7 mouse cellular contexts compared by ENCODE assay signal in the genomic region with DNA sequence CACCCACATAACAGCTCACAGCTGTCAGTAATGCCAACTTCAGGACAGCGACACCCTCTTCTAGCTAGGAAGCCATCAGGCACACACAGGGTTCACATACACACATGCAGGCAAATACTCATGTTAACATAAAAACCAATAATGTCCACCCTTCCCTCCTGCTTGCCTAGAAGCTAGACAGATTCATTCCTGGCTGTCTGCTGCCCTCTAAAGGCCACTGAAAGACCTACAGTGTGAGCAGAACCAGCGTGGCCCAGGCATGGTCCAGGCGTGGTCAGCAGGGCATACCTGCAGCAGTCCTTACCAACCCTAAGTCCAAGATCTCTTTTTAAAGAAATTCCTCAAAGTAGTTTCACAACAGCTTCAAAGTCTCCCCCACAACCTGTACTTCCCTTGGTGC. TPM values are rescaled to one million over a fixed set of nuclear protein-coding genes. Genes with fewer than 3 reads are reported as not detected.
DNase-seq lines count a peak whose midpoint lies in the region; ATAC-seq lines count a peak whose summit lies in the region.

No protein-coding gene starts in this region.

- H3K36me3 ChIP-seq in hindbrain, embryonic 16.5 days (ENCODE audit: control insufficient read depth, insufficient read depth, low read length), result peaks cover 15% of the 10 kb centered on the region
- H3K36me3 ChIP-seq in limb, embryonic 10.5 days, result peaks cover 90% of the 10 kb centered on the region

- H3K4me3 ChIP-seq in hindbrain, embryonic 16.5 days (ENCODE audit: low read length), result no peak overlapping the region
- H3K4me3 ChIP-seq in limb, embryonic 10.5 days, result no peak overlapping the region

- no peaks in the 10 kb centered on the region for H3K9me3 ChIP-seq in hindbrain, embryonic 16.5 days (ENCODE audit: control insufficient read depth, low read length)
- H3K9me3 ChIP-seq in limb, embryonic 10.5 days (replicated peaks), result no peaks in the 10 kb centered on the region

- peak; percentile 22 for DNase-seq in thymus, postnatal 25 days
- no peak for DNase-seq in thymus, postnatal 0 days (ENCODE audit: low spot score)
- peak; percentile 57 for DNase-seq in adrenal gland, postnatal 14 days
- peak; percentile 48 for DNase-seq in embryo, embryonic 9.5 days (ENCODE audit: extremely low spot score)
- peak; percentile 54 for DNase-seq in limb, embryonic 10.5 days (ENCODE audit: low spot score)
- DNase-seq in naive thymus-derived CD4-positive, alpha-beta T cell, adult 2 months (ENCODE audit: low read depth), result peak; percentile 29

- 37% methylated on average over 3 of the region's 3 CpGs for WGBS in hindbrain, embryonic 16.5 days
- WGBS in limb, embryonic 10.5 days, result 47% methylated on average over 3 of the region's 3 CpGs

- peaks cover 7% of the 10 kb centered on the region for H3K4me1 ChIP-seq in hindbrain, embryonic 16.5 days (ENCODE audit: control insufficient read depth, insufficient read depth, low read depth, low read length)
- H3K4me1 ChIP-seq in limb, embryonic 10.5 days, result peaks cover 5% of the 10 kb centered on the region; the same call in 1 of the 2 replicates

- peak; percentile 87 for ATAC-seq in hindbrain, embryonic 16.5 days

- H3K9ac ChIP-seq in hindbrain, embryonic 16.5 days (ENCODE audit: low read depth, low read length), result no peak overlapping the region

- no peaks in the 10 kb centered on the region for H3K27me3 ChIP-seq in hindbrain, embryonic 16.5 days (replicated peaks; ENCODE audit: control insufficient read depth, insufficient read depth, low read length)
- no peaks in the 10 kb centered on the region for H3K27me3 ChIP-seq in limb, embryonic 10.5 days (ENCODE audit: low read depth, poor library complexity, severe bottlenecking)

- no peak overlapping the region for H3K27ac ChIP-seq in hindbrain, embryonic 16.5 days (ENCODE audit: low read depth, low read length)
- H3K27ac ChIP-seq in limb, embryonic 10.5 days, result no peak overlapping the region

- no peak overlapping the region for H3K4me2 ChIP-seq in hindbrain, embryonic 16.5 days (ENCODE audit: low read length)

RNA-seq across cellular contexts. Expression of gene Tubgcp3, which starts 43.0 kb away (rescaled TPM):
- polyA plus RNA-seq in thymus, postnatal 0 days (2015; fragmentation: Nextera tagmentation; extraction: Ambion mirVana), result 36.3 and 36.6 TPM in 2 replicates
- total RNA-seq in adrenal gland, postnatal 14 days (2021), result 31.8 and 38.9 TPM in 2 replicates
- polyA plus RNA-seq in hindbrain, embryonic 16.5 days (2015; fragmentation: Nextera tagmentation; extraction: Ambion mirVana), result 37.2 and 41.7 TPM in 2 replicates
- polyA plus RNA-seq in limb, embryonic 10.5 days (2016; fragmentation: Nextera tagmentation; extraction: Ambion mirVana), result 49.6 and 53.9 TPM in 2 replicates

RNA-seq across cellular contexts. Expression of gene Spaca7, which starts 56.2 kb away (rescaled TPM):
- polyA plus RNA-seq in thymus, postnatal 0 days (2015; fragmentation: Nextera tagmentation; extraction: Ambion mirVana), result not detected in 2 replicates
- total RNA-seq in adrenal gland, postnatal 14 days (2021), result not detected in 2 replicates
- polyA plus RNA-seq in hindbrain, embryonic 16.5 days (2015; fragmentation: Nextera tagmentation; extraction: Ambion mirVana), result not detected in 2 replicates
- polyA plus RNA-seq in limb, embryonic 10.5 days (2016; fragmentation: Nextera tagmentation; extraction: Ambion mirVana), result not detected in 2 replicates
